Mouse (Mus musculus): ENCODE data around the gene Oscp1.

The Oscp1 gene

DNA sequence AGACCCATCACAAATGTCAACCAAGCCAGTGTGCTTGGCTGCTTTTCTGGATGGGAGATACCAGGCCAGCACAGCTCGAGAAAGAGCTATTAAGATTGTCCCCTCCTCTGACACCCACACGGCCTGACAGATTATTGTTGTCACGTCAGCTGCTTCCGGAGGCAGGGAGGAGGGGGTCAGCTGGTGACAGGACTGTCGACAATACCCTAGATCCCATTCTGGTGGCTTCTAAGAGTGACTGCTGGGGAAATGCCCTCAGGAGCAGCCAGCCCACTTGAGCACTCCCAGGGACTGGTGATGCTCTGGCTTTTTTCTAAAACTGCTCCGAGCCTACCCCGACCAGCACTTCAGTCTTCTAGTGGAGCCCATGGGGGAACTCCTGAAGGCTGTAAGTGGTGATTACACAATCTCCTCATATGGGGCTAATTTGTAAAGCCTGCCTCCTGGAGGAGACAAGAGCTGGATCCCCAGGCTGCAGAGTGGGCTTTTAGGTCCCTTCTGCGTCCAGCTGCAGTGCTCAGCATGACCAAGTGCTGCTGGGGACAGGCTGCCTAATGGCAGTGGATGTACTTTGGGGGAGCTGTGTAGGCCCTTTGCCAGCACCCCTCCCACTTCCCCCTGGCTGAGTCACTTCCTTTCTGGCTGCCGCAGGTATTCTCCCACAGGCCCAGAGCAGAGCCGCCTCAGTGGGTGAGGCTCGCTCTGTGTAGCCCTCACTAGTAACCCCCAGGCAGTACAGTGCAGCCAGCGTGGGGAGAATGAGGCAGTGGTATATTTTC, 52.2 kb downstream of the Oscp1 start:
- DNase-seq (ENCODE audit: low spot score in 2 of 2) = peak; percentile 74

DNA sequence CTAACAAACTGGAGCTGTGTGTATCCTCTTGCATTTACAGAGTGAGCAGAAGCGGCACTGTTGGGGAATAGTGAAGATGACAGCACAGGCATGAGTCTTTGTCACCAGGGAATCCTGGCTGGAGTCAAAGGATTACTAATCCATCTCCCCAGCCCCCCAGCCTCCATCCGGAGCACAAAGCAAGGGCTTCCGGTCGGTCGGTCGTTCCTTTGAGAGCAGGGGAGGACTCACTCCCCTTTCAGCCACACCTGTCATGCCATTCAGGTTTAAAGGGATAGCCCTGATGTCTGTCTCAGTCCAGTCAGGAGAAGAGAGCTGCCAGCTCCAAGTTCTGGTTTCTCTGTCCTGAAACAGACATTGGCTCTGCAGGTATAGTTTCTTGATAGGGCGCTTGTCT, 52.8 kb downstream of the Oscp1 start:
- no peak for DNase-seq (ENCODE audit: low spot score in 2 of 2)

DNA sequence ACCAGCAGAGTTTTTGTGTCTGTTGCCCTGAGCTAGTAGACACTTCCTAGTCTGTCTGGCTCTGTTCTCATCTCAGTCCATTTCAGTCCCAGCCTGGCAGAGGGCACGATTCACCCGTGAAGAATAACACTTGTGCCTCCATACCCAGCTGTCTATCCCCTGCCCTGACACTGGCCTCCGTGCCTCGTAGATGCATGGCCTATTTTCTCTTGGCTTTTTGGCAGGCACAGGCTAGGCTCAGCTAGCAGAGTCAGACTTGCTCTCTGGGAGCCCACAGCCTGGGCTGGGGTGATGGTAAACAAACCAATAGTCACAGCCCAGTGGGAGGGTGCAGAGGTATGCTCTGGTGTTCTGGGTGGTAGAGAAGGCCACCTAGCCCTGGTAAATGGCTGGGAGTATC, 54.9 kb downstream of the Oscp1 start:
- DNase-seq (ENCODE audit: low spot score in 2 of 2) = no peak

DNA sequence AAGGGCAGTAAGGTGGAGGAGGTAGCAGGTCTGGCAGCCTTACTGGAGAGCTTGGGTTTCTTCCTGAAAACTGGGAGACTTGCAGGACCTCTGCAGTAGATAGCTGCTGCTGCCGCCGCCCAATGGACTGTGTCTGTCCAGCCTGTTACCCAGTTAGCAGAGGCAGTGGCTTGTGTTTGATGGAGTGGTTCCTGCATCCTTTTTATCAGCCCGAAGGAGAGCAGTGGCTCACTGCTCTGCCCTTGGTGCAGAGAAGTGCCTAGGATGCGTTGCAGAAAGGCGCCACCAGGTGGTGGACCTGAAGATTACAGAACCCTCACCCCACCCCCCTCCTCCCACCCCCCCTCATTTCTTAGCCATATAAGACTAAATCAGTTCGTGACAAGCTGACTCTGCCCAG, 55.6 kb downstream of the Oscp1 start:
- peak; percentile 47 to 74 for DNase-seq (ENCODE audit: low spot score in 2 of 2)

DNA sequence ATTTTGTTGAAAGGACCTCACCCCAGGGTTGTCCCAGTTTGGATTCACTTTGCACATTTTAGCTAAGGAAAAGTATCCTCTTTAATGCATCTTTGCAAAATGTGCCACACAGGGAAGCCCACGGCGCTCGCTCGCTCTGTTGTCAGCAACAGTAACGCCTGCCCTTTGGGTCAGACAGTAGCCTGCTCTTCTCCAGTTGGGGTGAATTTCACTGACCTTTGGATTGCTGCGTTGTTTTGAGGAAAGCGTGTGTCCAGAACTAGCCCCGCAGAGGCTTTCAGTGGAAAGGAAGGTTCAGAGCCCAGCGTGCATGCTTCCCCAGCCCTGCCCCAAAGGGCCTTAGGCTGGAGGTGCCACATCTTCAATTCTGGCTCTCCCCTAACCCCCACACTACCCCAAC, 57.0 kb downstream of the Oscp1 start:
- DNase-seq (ENCODE audit: low spot score in 2 of 2) = no peak

DNA sequence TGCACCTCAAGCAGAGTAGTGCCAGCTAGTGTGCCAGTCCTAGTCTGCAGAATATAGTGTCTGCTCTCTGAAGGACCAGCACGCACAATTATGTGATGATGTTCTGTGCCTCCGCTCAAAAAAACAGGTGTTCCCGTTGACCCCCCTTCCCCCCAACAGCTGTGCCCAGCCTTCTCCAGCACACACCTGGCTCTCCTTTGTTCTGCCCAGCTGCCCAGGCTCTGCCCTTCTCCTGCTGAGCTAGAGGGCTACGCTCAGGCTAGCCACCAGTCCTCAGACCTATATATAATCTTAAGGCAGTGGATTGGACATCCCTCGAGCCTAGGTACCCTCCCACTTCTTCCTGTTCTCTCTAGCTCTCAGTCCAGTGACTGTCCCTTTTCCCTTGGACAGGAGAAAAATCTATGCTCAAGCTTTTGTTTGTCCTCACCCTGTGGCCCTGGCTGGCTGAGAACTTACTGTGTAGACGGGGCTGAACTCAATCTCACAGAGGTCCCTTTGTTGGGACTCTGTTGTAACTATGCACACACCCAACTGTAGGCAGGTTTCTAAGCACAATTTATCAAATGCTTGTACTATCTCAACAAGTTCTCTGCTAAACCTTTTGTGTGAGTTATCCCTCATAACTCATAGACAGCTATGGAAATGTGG, 57.6 kb downstream of the Oscp1 start:
- DNase-seq (ENCODE audit: low spot score in 2 of 2) = no peak

DNA sequence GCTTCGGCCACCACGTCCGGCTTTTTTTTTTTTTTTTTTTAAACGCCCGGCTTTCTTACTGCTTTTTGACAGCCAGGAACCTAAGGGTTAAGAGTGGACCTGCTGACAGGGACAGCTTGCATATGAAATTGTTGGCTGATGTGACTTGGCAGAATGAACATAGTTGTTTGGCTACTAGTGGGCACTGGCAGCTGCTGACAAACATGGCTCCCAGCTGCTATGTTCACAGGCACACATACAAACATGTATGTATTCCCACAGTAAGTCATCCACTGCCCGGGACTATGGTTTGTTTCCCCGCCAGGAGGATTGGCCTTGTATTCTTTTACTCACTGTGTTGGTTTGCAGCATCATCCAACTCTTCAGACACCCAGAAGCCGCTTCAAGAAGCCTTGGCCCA, 58.8 kb downstream of the Oscp1 start:
- DNase-seq (ENCODE audit: low spot score in 2 of 2) = no peak

DNA sequence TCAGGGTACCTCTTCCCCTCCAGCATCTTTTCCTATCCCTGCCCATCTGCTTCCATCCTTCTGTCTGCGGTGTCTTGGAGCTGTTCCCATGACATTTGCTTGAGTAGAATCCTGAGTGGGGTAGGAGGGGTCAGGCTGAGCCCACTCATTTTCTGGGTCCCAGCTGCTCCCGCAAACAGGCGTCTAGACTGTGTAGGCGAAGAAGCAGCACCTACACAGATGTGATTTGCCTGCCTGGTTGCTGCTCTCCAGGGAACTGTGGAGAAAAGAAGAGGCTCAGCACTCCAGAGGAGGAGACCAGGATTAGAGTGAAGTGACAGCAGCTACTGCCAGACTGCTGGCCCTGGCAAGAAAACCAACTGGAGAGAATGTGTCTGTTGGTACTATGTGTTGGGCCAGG, 60.3 kb downstream of the Oscp1 start:
- DNase-seq (ENCODE audit: low spot score in 2 of 2) = no peak

DNA sequence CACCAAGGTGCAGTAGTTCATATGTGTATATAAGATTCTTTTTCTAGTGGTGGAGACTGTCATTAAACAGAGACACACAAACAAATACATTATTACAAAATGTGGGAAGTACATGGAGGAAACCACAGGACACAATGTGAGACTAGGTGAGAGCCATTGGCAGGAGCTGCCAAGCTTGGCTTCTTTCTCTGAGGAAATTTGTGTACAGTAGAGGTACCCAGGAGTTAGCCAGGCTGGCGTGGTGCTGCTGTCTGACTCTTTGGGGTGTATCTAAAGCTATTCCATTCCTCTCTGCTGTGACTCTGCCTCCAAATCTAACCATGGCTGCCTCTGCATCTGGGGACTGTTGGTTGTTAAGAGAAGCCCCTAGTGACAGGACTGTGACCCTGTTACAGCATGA, 60.7 kb downstream of the Oscp1 start:
- no peak for DNase-seq (ENCODE audit: low spot score in 2 of 2)

DNA sequence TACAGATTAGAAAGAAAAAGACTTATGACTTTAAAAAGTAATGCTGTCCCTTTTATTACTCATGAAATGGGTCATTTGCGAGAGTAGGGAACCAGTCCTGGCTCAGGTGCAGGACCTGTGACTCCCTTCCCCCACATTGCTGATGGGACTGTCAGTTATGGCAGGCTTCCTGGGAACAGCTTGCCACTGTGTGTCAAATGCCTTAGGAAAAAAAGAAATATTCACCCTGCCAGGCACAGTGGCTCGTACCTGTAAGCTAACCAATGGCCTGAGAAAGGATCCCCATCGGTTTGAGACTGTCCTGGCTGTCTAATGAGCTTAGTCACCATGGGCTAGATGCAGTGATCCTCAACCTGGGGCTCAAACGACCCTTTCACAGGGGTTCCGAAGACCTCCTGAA, 61.7 kb downstream of the Oscp1 start:
- no peak for DNase-seq (ENCODE audit: low spot score in 2 of 2)

DNA sequence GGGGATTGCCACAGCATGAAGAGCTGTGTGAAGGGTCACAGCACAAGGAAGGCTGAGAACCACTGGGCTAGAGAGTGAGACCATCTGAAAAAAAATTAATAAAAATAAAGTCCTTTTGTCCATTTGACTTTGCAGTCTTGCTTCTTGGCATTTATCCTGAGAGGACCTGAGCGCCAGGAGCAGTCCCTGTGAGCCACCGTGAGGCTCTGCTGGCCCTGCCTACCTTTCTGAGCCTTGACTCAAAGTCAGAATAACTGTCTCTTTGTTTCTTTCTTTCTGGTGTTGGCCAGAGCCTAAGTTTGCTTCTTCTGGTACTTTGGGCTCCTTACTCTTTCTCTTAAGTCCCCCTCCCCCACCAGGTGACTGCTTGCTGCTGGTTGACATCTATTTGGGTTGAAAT, 62.1 kb downstream of the Oscp1 start:
- DNase-seq (ENCODE audit: low spot score in 2 of 2) = no peak

DNA sequence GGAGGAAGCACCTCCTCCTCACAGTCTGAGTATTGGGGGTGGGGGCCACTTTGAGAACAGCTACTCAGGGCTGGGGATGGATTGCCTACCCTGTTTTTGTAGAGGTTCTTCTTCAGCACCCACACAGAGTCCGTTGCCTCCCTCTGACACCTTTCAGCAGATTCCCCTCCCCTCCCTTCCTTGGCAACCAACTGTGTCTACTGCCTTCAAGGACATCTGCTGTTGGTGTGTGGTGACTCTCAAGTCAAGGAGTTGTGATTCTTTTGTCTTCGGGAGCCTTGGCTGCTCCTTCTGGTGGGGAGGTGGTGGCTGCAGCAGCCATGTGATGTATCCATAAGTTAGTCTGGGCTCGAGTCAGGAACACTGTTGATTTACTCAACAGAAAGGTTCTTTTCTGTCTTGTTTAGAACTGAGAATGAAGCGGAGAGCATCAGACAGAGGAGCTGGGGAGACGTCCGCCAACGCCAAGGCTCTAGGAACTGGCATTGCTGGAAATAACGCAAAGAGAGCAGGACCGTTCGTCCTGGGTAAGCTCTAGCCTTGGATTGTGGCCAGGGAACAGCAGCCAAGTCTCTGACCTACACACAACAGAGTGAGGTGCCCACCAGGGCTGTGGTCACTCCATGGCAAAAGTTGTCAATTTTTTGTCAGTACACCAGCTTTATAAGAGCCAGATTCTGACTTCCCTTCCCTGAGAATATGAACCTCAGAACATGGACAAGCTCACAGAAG, 65.1 kb downstream of the Oscp1 start:
- no peak for DNase-seq (ENCODE audit: low spot score in 2 of 2)

DNA sequence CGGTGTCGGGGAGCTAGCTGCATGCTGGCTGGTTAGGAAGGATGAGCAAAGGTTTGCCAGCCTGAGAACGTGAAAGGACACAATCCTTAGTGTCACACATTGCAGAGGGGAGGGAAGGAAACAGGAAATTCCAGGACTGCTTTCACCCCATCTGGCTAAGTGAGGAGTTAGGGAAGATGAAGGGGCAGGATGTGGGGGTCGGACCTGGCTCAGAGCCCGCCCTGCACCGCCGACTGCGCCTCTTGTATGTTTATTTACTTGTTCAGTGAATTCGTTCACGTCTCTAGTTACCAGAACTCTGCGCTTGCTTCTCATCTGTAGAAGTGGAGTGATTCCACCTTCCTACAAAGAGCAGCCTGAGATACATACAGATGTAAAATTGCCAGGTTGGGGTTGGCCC, 72.1 kb downstream of the Oscp1 start:
- DNase-seq (ENCODE audit: low spot score in 2 of 2) = no peak

DNA sequence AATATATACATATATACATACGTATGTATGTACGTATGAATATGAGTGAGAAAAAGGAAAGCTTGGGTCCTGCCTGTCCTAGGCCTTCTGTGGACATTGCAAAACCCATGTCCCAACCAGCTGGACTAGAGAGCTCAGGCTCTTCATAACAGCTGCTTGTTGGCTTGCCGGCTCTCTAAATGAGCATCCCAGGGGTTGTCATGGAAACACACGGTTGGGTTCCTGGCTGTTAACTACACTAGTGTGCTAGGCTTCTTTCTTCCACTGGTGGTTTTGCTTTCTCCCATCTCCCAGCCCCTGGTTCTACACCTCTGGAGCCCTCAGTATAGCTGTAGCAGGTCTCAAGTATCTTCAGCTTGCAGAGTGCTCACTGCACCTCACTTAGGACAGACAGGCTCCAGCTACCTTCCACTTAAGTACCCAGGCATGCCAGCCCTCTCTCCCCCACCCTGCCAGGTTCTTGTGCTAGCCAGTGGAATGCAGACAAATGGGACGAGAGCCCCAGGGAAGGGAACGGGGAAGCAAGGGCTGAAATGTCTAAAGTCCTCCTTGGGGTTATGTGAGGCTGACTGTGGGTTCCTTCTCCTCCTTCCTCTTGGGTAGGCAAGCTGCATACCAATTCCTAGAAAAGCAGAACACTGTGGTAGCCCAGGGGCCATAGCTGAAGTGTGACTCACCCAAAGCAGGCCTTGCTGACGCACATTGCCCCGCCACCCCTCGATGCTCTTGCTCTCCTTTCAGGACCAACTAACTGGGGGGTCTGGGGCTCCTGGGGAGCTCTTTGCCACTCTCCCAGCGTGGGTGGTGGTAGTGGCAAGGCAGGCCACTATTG, 73.1 kb downstream of the Oscp1 start:
- no peak for DNase-seq (ENCODE audit: low spot score in 2 of 2)

DNA sequence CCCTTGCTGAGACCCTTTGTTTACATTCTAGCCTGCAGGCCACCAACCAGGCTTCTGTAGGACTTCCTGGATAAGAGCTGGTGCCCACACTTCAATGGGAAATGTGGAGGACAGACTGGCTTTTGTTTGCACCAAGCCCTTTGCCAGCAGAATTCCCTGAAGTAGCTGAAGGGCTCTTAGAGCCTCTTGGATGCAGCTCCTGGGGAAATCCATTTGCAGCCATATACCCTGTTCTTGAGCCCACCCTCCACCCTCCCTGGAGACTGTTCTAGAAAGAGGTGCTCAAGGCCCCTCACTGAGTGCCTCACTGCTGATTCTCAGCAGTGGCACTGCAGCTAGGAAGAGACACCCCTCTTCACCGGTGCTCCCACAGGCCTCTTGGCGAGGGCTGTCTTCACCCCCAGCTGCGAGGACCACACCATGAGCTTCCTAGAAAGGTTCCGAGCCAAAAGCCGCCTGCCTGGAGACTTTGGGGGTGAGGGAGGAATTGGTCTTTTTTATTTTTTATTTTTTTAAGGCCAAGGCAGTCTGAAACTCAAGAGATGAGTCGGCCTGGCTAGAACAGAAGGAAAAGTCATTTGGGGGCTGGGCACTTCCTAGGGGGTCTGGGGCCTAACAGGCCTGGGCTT, 74.4 kb downstream of the Oscp1 start:
- DNase-seq (ENCODE audit: low spot score in 2 of 2) = no peak

DNA sequence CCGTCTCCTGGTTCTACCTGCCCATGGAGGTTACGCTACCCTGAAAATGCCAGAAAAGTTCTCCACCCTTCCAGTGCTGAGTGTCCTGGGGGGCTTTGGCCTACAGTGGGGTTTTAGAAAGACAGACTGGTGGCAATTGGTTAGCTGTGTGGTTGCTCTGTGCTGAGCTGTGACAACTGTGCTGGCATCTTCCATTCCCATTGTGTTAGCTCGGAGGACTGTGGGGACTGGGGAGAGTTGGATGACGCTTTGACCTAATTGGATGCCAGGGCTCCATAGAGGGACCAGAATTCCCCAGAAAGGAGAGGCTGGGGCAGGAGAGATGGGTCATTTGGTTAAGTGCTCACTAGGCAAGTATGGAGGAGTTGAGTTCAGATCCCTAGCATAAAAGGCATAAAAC, 75.9 kb downstream of the Oscp1 start:
- DNase-seq (ENCODE audit: low spot score in 2 of 2) = no peak

DNA sequence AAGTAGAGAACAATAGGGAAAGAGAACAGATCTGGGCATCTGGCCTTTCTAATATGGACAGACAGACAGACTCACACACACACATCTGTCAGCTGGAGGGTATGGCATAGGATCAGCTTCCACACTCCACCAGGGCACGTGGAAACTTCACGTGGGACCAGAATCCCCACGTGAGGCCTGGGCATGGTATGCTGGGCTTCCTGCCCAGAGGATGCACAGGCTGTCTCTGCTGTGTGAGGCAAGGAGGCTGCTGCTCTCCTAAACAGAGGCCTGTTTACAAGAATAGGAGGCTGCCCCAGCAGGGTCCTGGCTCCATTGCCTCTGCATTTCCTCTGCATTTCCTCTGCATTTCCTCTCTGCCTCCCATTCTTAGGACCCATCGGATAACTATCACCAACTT, 76.3 kb downstream of the Oscp1 start:
- DNase-seq (ENCODE audit: low spot score in 2 of 2) = no peak

DNA sequence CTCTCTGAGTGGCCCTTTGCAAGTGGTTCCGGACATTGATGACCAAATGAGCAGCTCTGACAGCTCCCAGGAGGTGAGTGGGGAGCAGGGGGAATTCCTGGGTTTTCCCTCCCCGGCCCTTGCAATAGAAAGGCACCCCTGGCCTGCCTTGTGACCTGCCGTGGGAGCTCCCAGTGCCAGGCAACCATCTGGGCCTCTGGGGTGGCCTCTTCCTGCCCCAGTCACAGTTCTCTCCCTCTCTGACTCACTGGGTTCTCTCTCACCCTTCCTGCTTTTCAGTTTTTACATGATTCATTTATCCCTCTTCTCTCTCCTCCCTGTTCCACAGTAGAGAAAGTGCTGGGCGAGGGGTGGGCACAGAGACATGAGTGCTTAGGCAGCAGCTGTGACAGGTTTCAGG, 79.4 kb downstream of the Oscp1 start:
- no peak for DNase-seq (ENCODE audit: low spot score in 2 of 2)

DNA sequence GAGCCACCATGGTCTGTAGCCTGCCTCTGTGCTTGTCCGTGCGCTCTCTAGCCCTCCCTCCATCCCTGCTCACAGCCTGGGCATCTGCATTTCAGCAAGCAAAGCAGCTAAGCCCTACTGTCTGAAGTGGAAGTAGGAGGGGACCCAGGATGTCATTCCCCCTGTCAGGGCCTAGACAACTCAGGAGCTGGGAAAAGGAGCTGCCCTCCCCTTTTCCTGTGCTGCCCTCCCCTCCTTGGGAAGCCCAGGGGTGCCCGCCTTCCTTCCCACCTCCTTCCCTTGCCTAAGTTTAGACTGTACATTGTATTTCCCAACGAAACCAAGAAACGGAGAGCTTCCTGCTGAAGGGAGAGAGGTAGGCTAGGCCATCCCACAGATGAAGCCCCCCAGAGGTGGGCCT, 82.7 kb downstream of the Oscp1 start:
- no peak for DNase-seq (ENCODE audit: low spot score in 2 of 2)
